Mouse (Mus musculus) stomach, postnatal 0 days (tissue): ENCODE measurements around the gene Nek10.

ENCODE experiments used
- CTCF ChIP-seq: IDR thresholded peaks from 2 replicates; pipeline ENCODE4 v1.5.1; 2016; ENCODE audit warnings: antibody characterized with exemption, low read depth, mild to moderate bottlenecking, moderate library complexity
- EP300 ChIP-seq: optimal IDR thresholded peaks from 2 replicates; pipeline ENCODE3; 2016; ENCODE audit warnings: antibody characterized with exemption

DNA sequence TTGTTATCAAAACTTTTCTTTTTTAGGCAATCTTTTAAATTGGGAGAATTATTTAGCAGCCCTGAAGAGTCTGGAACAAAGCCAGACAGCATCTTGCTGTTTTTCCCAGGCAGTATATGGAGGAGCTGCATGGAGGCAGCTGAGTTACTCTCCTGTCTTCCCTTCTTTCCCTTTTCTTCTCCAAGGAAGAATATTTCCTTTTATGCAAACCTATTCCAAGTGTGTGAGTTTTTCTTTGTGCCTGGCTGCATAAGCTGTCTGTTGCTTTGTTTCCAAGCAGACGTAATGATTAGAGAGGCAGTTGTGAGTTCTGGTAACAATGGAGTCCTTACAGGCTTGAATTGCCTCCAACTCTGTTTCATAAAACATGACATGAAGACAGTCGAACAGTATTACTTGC lies 131.8 kb downstream of the Nek10 start:
- TF ChIP-seq CTCF: no peak
- no peak for TF ChIP-seq EP300
